Mouse (Mus musculus) heart, postnatal 0 days (tissue): ENCODE data around the gene Ociad1. TPM values are rescaled to one million over a fixed set of nuclear protein-coding genes. Genes with fewer than 3 reads are reported as not detected.
A peak's percentile ranks its signal among the peaks of the same experiment; 100 is the strongest.

Experiments
- ATAC-seq: fragments of 200-750 bp; cut with Nextera tagmentation; 2 replicates; pipeline ENCODE4 v1.8.0; 2017; ENCODE audit warnings: low read depth, moderate number of reproducible peaks, moderate library complexity; ENCODE audit not compliant: insufficient read depth
- DNase-seq: peaks from one replicate; pipeline ENCODE4 v3.0.0-alpha.2; 2016; ENCODE audit warnings: low spot score
- H3K27ac ChIP-seq: fragments of 300-500 bp; sonication (generic); 2 replicates; pipeline ENCODE4 v1.5.1; 2014; ENCODE audit warnings: low read depth, mild to moderate bottlenecking
- H3K27me3 ChIP-seq: fragments of 300-500 bp; sonication (generic); 2 replicates; pipeline ENCODE4 v1.6.1; 2014; ENCODE audit warnings: low read length, mixed read lengths; ENCODE audit not compliant: control insufficient read depth, insufficient read depth
- H3K36me3 ChIP-seq: fragments of 300-500 bp; sonication (generic); replicated peaks from 2 replicates; pipeline ENCODE4 v1.6.1; 2014; ENCODE audit warnings: low read length, mixed read lengths; ENCODE audit not compliant: control insufficient read depth, insufficient read depth
- H3K4me1 ChIP-seq: fragments of 300-500 bp; sonication (generic); 2 replicates; pipeline ENCODE4 v1.6.1; 2014; ENCODE audit warnings: antibody characterized with exemption; ENCODE audit not compliant: control insufficient read depth, insufficient read depth
- H3K4me2 ChIP-seq: fragments of 300-500 bp; sonication (generic); 2 replicates; pipeline ENCODE4 v1.6.1; 2014; ENCODE audit warnings: low read depth, mild to moderate bottlenecking, low read length, moderate library complexity
- H3K4me3 ChIP-seq: fragments of 300-500 bp; sonication (generic); 2 replicates; pipeline ENCODE4 v1.5.1; 2014; ENCODE audit warnings: low read depth, low read length
- H3K9ac ChIP-seq: fragments of 300-500 bp; sonication (generic); replicated peaks from 2 replicates; pipeline ENCODE4 v1.6.1; 2014; ENCODE audit warnings: low read depth, low read length, mixed read lengths
- H3K9me3 ChIP-seq: fragments of 300-500 bp; sonication (generic); replicated peaks from 2 replicates; pipeline ENCODE4 v1.6.1; 2016; ENCODE audit warnings: low read length; ENCODE audit not compliant: control insufficient read depth
- CTCF ChIP-seq: IDR thresholded peaks from 2 replicates; pipeline ENCODE4 v1.5.1; 2016; ENCODE audit warnings: antibody characterized with exemption, control low read depth, low read depth
- EP300 ChIP-seq: IDR thresholded peaks from 2 replicates; pipeline ENCODE4 v1.6.1; 2016; ENCODE audit warnings: antibody characterized with exemption, low read depth
- whole genome bisulfite sequencing: fragments of 180-500 bp; shearing (Covaris S2); extraction: QIAGEN DNeasy Blood & Tissue Kit; methylation state at CpG from one replicate; pipeline ENCODE4 v1.1.7; 2014; 5-methylcytosine and 5-hydroxymethylcytosine counted together
- polyA plus RNA-seq: library from polyadenylated mRNA; unstranded; fragments of >200 nt; fragmentation: Nextera tagmentation; extraction: Ambion mirVana; gene quantifications from 2 replicates; pipeline ENCODE4 v1.2.1, GENCODE M21; 2015
- total RNA-seq: library from RNA; depleted of rRNA; stranded (reverse); fragments of >200 nt; gene quantifications from 2 replicates; pipeline ENCODE4 v1.2.3, GENCODE M21; 2014; ENCODE audit warnings: low replicate concordance

Ociad1 gene
- total and polyA plus RNA-seq, 2 experiments from 2014 or later: 131 to 265 TPM

DNA sequence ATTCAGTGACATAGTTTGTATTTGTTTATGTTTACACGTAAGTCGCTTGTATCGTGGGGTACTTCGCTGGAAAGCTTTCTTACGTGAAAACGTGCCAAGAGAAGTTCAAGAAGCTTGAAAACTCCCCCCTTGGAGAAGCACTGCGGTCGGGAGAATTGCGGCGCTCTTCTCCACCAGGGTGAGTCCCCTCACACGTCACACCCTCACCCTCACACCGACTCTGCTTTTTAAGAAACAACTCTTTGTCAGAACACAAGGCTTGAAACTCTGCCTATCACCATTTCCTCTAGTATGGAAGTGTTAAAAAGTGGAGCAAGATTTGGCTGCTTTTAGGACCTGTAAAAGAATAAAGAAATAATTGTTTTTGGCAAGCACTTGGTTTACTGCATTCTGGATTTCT is 11.9 kb downstream of the Ociad1 start:
- DNase-seq: peak; percentile 36
- WGBS: 73% methylated on average over 12 of the region's 12 CpGs

DNA sequence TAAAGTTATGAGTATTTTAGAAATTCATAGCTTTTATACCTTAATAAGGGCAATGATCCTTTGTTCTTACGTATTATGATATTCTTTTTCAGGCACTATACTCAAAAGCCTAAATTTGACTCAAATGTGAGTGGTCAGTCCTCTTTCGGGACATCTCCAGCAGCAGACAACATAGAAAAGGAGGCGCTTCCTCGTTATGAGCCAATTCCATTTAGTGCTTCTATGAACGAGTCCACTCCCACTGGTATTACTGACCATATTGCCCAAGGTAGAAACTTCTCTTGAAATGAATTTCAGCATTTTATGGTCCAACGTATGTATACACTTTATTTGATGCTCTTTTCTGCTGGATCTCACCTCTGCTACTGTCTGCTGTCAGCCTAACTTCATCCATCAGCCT is 13.9 kb downstream of the Ociad1 start:
- ATAC-seq (no peak), DNase-seq (no peak)
- no peaks in the 10 kb centered on the region for H3K27me3 ChIP-seq
- H3K36me3 ChIP-seq: peaks cover 83% of the 10 kb centered on the region
- no peak for TF ChIP-seq CTCF
- no peak for TF ChIP-seq EP300
- H3K27ac ChIP-seq: no peak overlapping the region
- no peak overlapping the region for H3K9ac ChIP-seq
- peaks cover 2% of the 10 kb centered on the region for H3K4me1 ChIP-seq
- H3K4me2 ChIP-seq: no peak overlapping the region
- H3K4me3 ChIP-seq: no peak overlapping the region
- 93% methylated on average over 6 of the region's 6 CpGs for WGBS
- H3K9me3 ChIP-seq: no peaks in the 10 kb centered on the region

More for the DNA sequence above, 11.9 kb downstream of the Ociad1 start:
- Histone ChIP-seq H3K9me3 (no peaks in the 10 kb centered on the region), H3K27me3 (no peaks in the 10 kb centered on the region), H3K4me3 (no peak overlapping the region), H3K4me2 (no peak overlapping the region), H3K27ac (no peak overlapping the region), H3K9ac (no peak overlapping the region), H3K4me1 (no peaks in the 10 kb centered on the region), H3K36me3 (peaks cover 83% of the 10 kb centered on the region)
- no peak for ATAC-seq
- TF ChIP-seq CTCF (no peak), EP300 (no peak)

DNA sequence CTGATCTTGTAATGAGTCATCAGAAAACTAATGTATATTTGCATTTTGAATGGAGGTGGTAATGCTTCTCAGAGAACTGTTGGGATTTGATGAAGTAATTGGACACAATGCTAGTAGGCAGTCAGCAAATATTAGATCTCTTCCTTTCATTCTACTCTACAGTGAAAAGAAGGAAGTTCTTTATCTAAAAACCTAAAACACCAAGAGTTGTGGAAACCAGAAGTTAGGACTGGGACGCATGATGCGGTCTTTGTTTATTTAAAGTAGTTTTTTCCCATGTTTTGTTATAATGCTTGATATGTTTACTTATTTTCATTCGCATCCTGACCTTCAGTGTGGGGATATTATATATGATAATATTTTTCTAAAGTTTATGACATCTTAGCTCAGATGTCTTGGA is 14.7 kb downstream of the Ociad1 start:
- peaks cover 83% of the 10 kb centered on the region for H3K36me3 ChIP-seq
- no peak for TF ChIP-seq EP300
- no peak for TF ChIP-seq CTCF

DNA sequence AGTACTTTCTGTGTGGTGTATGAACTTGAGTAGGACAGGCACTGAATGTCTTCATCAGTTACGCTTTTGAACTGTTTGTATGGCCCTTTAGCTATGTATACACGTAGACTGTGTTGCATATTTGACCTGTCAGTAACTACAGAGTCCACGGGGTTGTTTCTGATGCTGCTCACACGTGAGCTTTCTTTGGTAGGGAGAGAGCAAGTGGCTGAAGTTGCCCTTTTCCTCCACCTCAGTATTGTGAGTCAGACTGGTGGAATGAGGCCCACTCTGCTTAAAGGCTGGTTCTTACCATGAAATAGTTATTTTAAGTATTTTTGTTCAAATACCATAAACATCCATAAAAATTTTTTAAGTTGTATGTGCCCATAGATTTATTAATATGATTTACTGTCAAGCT is 16.9 kb downstream of the Ociad1 start:
- Histone ChIP-seq H3K27ac (no peak overlapping the region), H3K4me2 (no peak overlapping the region), H3K4me3 (no peak overlapping the region), H3K9me3 (no peaks in the 10 kb centered on the region), H3K9ac (no peak overlapping the region), H3K36me3 (peaks cover 87% of the 10 kb centered on the region), H3K4me1 (peaks cover 3% of the 10 kb centered on the region), H3K27me3 (no peaks in the 10 kb centered on the region)
- 68% methylated on average over 4 of the region's 4 CpGs for WGBS
- no peak for ATAC-seq
- no peak for TF ChIP-seq CTCF
- TF ChIP-seq EP300: no peak
- DNase-seq: no peak

More for the DNA sequence above, 14.7 kb downstream of the Ociad1 start:
- no peak overlapping the region for H3K9ac ChIP-seq
- H3K4me1 ChIP-seq: peaks cover 3% of the 10 kb centered on the region
- DNase-seq (no peak), ATAC-seq (no peak)
- H3K9me3 ChIP-seq: no peaks in the 10 kb centered on the region
- H3K27ac ChIP-seq: no peak overlapping the region
- no peaks in the 10 kb centered on the region for H3K27me3 ChIP-seq
- no peak overlapping the region for H3K4me2 ChIP-seq
- H3K4me3 ChIP-seq: no peak overlapping the region
- 82% methylated on average over 3 of the region's 3 CpGs for WGBS

DNA sequence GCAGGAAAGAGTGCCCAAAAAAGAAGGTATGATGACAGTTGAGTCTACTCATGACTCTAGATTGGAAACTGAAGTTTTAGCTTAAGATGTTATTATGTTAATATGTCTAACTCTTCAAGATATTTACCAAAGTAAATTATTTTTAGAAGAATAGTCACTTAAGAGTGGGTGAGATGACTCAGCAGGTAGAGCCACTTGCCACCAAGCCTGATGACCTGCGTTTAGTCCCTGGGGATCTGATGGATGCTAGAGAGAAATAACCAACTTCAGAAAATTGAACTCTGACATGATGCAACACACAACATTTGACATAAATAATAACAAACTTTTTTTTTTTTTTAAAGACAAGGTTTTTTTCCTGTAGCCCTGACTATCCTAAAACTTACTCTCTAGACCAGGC is 17.8 kb downstream of the Ociad1 start:
- H3K4me3 ChIP-seq: no peak overlapping the region
- peaks cover 3% of the 10 kb centered on the region for H3K4me1 ChIP-seq
- no peaks in the 10 kb centered on the region for H3K9me3 ChIP-seq
- H3K27ac ChIP-seq: no peak overlapping the region
- ATAC-seq: no peak
- no peak for DNase-seq
- WGBS: 73% methylated on average over 1 of the region's 1 CpGs
- H3K27me3 ChIP-seq: no peaks in the 10 kb centered on the region
- no peak overlapping the region for H3K4me2 ChIP-seq
- H3K36me3 ChIP-seq: peaks cover 84% of the 10 kb centered on the region
- TF ChIP-seq EP300: no peak
- no peak for TF ChIP-seq CTCF
- H3K9ac ChIP-seq: no peak overlapping the region

DNA sequence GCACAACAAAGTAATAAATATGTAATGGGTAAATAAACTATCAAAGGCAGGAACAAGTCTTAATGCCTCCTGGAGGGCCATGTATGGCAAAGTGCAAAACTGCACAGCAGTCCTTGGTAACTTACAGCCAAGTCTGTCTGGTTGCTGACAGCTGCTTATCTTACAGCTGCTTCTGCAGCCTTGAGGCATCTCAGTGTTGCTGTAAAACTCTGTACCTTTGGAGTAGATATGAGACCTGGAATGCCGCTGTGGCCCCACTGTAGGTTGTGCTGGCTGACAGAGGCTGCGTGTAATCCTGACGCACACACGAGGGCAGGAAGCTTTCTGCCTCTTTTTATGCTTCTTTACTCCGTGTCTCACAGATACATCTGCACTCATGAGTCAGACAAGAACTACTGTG is 18.9 kb downstream of the Ociad1 start:
- H3K9ac ChIP-seq: no peak overlapping the region

More for the DNA sequence above, 18.9 kb downstream of the Ociad1 start:
- Histone ChIP-seq H3K36me3 (peaks cover 75% of the 10 kb centered on the region), H3K4me3 (no peak overlapping the region), H3K4me2 (no peak overlapping the region), H3K27me3 (no peaks in the 10 kb centered on the region), H3K27ac (no peak overlapping the region), H3K4me1 (peaks cover 3% of the 10 kb centered on the region), H3K9me3 (no peaks in the 10 kb centered on the region)
- TF ChIP-seq EP300 (no peak), CTCF (no peak)
- WGBS: 17% methylated on average over 5 of the region's 5 CpGs
- DNase-seq (no peak), ATAC-seq (no peak; the same call in 1 of the 2 replicates)
